Mouse (Mus musculus): ENCODE data around the gene 4930518I15Rik. TPM values are rescaled to one million over a fixed set of nuclear protein-coding genes. Genes with fewer than 3 reads are reported as not detected.
"Not testable (repeated sequence)": the region's sequence is repeated elsewhere in the genome, so short reads cannot be mapped to it uniquely, and the experiment has no call there.

The 4930518I15Rik gene
- polyA plus RNA-seq, 1 experiment from 2014 or later: 4.1 TPM

DNA sequence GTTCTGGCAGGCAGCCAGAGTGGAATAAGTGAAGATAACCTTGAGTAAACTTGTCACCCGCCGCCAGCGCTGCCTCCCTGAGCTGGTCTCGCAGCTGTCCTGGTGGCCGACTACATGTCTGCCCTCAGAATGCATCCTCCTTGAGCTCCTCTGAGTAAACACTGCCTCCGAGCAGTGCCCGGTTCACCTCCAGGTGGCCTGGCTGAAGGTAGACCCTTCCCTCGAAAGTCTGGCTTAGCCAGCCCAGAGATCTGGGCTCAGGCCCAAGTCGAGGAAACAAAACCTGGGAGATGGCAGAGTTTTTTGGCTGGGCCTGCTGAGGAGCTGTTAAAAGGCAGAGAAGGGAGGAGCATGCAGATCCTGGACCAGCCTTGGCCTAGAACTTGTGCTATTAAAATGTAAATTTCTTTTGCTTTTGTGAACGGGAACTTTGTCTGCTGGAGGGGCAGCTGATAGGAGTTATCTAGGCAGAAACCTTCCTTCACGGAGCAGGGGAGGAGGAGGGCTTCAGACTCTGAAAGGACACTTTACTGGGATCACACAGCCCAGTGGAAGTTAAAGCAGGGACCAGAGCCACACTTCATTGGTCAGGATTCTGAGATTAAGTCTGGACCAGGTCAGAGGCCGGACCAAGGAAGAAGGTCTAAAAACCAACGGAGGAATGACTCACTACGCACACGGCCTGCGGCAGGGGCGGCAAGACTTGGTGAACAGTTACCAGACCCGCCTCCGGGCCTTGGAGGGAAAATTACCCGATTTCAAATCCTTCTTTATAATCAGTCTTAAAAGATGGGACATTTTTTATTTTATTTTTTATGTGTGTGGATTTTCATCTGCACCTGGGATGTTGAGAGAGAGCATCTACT is 15.7 kb downstream of the 4930518I15Rik start:
- H3K9ac ChIP-seq: peak overlapping the region; percentile 95
- H3K9me3 ChIP-seq: no peaks in the 10 kb centered on the region
- peak overlapping the region; percentile 94 for H3K4me3 ChIP-seq
- no peaks in the 10 kb centered on the region for H3K27me3 ChIP-seq (replicated peaks)
- peak overlapping the region; percentile 97 for H3K27ac ChIP-seq (replicated peaks)
- H3K4me2 ChIP-seq: peak overlapping the region; percentile 81
- H3K36me3 ChIP-seq: peaks cover 36% of the 10 kb centered on the region
- no peak for ATAC-seq (ENCODE audit: extremely low read depth, insufficient number of reproducible peaks, low FRiP score, low TSS enrichment)
- WGBS: 5% methylated on average over 20 of the region's 20 CpGs
- peaks cover 63% of the 10 kb centered on the region for H3K4me1 ChIP-seq

DNA sequence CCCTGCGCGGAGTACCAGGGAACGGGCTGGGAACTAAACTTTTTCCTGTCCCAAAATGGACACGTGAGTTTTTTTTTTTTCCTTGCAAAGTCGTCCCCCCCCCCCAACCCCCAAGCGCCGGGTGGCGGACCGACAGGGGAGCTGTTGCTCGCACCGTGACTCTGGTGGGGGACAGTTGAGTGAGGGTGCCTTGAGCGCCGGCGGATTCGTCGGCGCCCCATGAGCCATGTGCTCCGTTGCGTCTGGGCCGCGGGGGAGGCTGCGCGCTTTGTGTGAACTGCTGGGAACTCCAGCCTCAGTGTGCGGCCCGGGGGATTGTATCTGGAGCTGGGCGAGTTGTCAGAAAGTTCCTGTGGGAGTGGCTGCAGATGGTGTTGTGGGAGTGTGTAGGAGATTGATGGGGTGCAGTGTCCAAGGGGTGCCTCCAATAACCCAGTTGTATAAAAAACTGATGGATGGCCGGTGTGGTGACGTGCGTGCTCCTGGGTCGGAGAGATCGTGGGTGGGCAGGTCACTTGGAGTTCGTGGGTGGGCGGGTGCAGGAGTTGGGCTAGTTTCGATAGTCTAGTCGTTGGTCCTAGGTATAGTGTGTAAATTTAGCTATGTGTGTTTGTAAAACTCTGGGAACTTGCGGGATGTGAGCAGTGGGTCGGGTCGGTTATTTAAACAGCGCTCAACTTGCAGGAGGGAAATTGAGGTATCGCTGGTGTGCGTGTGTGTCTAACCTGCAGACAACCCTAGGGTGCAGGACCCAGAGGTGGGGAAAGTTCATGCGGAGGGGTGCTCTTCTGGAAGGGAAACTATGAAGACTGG is 16.5 kb downstream of the 4930518I15Rik start:
- no peaks in the 10 kb centered on the region for H3K9me3 ChIP-seq
- H3K4me3 ChIP-seq: peak overlapping the region; percentile 94
- peak overlapping the region; percentile 97 for H3K27ac ChIP-seq (replicated peaks)
- peak overlapping the region; percentile 81 for H3K4me2 ChIP-seq
- peak overlapping the region; percentile 95 for H3K9ac ChIP-seq
- no peaks in the 10 kb centered on the region for H3K27me3 ChIP-seq (replicated peaks)
- H3K36me3 ChIP-seq: peaks cover 36% of the 10 kb centered on the region
- under 1% methylated on average over 42 of the region's 42 CpGs for WGBS
- no peak for ATAC-seq (ENCODE audit: extremely low read depth, insufficient number of reproducible peaks, low FRiP score, low TSS enrichment)
- H3K4me1 ChIP-seq: peaks cover 63% of the 10 kb centered on the region

DNA sequence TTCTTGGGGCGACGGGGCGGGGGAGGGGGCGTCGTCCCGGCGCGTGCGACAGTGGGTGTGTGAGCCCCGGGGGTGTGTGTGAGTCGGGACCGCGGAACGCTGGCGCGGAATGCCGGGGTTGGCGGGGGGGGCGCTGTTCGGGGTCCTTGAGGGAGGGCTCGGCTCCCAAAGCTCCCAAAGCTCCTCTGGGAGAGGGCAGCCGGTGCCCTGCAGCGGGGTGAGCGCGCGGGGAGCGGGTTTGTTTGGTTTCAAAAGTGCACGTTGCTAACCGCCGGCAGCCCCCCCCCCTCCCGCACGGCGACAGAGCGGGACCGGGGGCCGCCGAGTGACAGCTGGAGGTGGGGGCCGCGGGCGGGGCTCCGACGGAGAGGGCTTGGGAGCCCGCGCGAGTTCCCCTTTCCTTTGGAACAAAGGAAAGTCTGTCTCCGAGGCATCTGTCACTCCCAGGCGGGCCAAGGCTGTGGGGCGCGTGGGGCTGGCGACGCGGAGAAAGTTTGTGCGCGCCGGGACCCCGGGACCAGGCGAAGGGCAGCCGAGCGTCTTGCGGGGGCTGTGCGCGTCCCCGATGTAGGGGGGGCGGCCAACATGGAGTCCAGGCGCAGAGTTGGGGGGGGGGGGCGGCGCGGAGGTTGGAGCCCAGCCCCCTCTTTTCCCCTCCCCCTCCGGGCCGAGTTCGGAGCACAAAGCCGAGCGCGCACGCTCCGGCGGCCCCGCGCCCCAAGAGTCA is 17.3 kb downstream of the 4930518I15Rik start:
- WGBS: under 1% methylated on average over 78 of the region's 79 CpGs
- H3K4me3 ChIP-seq: peak overlapping the region; percentile 94
- peak overlapping the region; percentile 97 for H3K27ac ChIP-seq (replicated peaks)
- H3K27me3 ChIP-seq (replicated peaks): no peaks in the 10 kb centered on the region
- H3K36me3 ChIP-seq: peaks cover 36% of the 10 kb centered on the region
- H3K9ac ChIP-seq: peak overlapping the region; percentile 95
- H3K4me2 ChIP-seq: peak overlapping the region; percentile 81
- H3K9me3 ChIP-seq: no peaks in the 10 kb centered on the region
- ATAC-seq (ENCODE audit: extremely low read depth, insufficient number of reproducible peaks, low FRiP score, low TSS enrichment): peak; percentile 15
- peaks cover 58% of the 10 kb centered on the region for H3K4me1 ChIP-seq

DNA sequence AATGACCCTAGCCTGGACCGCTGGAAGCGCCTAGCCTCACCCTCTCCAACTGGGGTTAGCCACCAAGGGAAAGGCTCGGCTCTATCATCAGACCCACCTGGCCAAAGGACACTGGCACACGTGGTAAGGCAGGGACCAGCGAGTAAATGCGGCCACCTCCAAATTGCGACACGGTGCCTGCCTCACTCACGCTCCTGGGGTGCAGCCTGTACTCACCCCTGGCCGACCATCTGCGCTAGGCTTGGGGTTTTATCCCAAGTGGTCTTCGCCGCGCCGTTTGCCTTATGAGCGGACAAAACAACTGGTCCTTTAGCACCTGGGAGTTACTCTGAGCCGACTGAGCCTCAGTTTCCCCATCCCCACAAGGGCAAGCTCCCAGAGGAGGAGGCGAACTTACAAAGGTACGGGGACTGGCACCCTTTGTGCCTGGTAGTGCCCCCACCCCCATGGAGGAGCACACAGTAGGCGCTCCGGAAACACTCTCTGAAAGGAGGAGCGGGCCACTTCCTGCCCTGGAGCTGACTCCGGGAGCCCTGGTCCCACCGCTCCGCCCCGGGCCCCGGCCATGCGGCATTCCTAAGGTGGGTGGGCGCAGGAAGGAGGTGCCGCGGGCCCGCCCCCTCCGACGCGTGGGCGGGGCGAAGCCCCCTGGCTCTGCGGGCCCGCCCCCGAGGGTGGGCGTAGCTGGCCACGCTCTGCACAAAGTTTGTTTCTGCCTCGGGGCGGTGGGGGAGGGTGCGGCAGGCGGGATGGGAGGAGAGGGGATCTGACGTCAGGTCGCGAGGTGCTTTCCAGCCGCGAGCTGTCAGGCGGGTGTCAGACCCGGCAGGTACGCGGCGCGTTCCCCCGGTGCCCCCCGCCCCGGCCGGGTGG is 18.2 kb downstream of the 4930518I15Rik start, which contains the start of gene Tgif2:
TSS of gene Tgif2 (plus strand) at position 689 of the 873 bp plus-strand sequence.
- WGBS: 1% methylated on average over 61 of the region's 61 CpGs

DNA sequence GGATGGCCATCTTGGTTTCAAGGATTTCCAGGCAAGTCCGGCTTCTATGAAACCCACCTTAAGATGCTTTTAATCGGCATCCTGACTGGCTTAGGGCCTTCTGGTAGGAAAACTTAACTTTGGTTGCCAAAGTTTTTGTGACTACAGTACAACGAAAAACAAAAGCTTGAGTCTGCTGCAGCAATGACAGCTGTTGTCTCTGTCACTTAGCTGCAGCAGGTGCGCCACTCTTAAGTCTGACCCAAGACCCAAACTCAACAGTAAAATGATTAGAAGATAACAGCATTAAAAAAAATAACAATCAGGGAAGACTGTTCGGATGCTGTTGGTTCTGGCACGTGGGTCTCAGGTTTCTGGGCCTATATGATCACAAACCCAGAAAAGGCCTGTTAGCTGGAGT is 18.9 kb downstream of the 4930518I15Rik start:
- Histone ChIP-seq H3K9ac (peak overlapping the region; percentile 75), H3K27ac (replicated peaks) (peak overlapping the region; percentile 97), H3K4me1 (peaks cover 42% of the 10 kb centered on the region), H3K36me3 (peaks cover 39% of the 10 kb centered on the region), H3K4me3 (peak overlapping the region; percentile 94), H3K27me3 (replicated peaks) (no peaks in the 10 kb centered on the region), H3K4me2 (peak overlapping the region; percentile 81), H3K9me3 (no peaks in the 10 kb centered on the region)
- 61% methylated on average over 6 of the region's 6 CpGs for WGBS
- ATAC-seq (ENCODE audit: extremely low read depth, insufficient number of reproducible peaks, low FRiP score, low TSS enrichment): no peak

More for the DNA sequence above, 18.2 kb downstream of the 4930518I15Rik start, which contains the start of gene Tgif2:
- Histone ChIP-seq H3K27ac (replicated peaks) (peak within 1 kb of the TSS; percentile 97), H3K4me2 (peak within 1 kb of the TSS; percentile 81), H3K9me3 (no peaks in the 10 kb centered on the region), H3K4me1 (peaks cover 49% of the 10 kb centered on the region), H3K9ac (peak within 1 kb of the TSS; percentile 95), H3K4me3 (peak within 1 kb of the TSS; percentile 94), H3K36me3 (peaks cover 36% of the 10 kb centered on the region), H3K27me3 (replicated peaks) (no peaks in the 10 kb centered on the region)
- ATAC-seq (ENCODE audit: extremely low read depth, insufficient number of reproducible peaks, low FRiP score, low TSS enrichment): peak; percentile 79

DNA sequence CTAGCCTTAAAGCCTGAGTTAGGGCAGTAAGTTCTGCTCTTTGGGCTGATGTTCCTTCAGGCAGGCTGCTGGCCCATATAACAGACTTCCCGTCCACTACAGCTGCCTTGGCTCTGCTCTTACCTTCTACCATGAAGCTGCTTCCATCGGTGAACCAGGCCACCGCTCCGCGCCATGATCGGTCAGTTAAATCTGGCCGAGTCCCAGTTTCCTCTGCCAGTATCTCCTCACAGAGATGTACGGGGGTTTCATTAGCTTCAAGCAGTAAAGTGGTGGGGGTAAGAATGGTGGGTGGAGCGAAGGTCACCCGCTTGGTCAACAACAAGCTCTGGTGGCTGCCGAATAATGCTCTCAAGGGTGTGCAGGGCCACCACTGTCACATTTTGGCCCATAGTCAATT is 23.4 kb downstream of the 4930518I15Rik start:
- H3K27me3 ChIP-seq (replicated peaks): no peaks in the 10 kb centered on the region
- H3K4me2 ChIP-seq: no peak overlapping the region
- no peak overlapping the region for H3K4me3 ChIP-seq
- peaks cover 14% of the 10 kb centered on the region for H3K4me1 ChIP-seq
- peaks cover 34% of the 10 kb centered on the region for H3K9me3 ChIP-seq
- 96% methylated on average over 11 of the region's 11 CpGs for WGBS
- ATAC-seq (ENCODE audit: extremely low read depth, insufficient number of reproducible peaks, low FRiP score, low TSS enrichment): no peak
- H3K36me3 ChIP-seq: peaks cover 84% of the 10 kb centered on the region
- H3K27ac ChIP-seq (replicated peaks): no peak overlapping the region
- no peak overlapping the region for H3K9ac ChIP-seq

DNA sequence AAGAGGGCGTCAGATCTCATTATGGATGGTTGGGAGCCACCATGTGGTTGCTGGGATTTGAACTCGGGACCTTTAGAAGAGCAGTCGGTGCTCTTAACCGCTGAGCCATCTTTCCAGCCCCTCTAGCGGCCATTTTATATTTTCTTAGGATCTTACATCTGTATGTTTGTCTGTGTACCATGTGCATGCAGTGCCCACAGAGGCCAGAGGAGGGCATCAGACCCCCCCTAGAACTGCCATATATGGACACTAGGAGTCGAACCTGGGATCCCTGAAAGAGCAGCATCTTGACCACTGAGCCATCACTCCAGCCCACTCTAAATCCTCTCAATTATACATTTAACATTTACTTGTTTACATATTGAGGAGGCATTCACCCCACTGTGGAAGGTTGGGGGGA is 32.6 kb downstream of the 4930518I15Rik start:
- H3K27me3 ChIP-seq (replicated peaks); H3K9ac ChIP-seq; H3K4me2 ChIP-seq; H3K27ac ChIP-seq (replicated peaks); ATAC-seq (ENCODE audit: extremely low read depth, insufficient number of reproducible peaks, low FRiP score, low TSS enrichment); H3K4me1 ChIP-seq; H3K9me3 ChIP-seq; H3K4me3 ChIP-seq: not testable (repeated sequence)
- peaks cover 14% of the 10 kb centered on the region for H3K36me3 ChIP-seq
- 86% methylated on average over 6 of the region's 6 CpGs for WGBS

DNA sequence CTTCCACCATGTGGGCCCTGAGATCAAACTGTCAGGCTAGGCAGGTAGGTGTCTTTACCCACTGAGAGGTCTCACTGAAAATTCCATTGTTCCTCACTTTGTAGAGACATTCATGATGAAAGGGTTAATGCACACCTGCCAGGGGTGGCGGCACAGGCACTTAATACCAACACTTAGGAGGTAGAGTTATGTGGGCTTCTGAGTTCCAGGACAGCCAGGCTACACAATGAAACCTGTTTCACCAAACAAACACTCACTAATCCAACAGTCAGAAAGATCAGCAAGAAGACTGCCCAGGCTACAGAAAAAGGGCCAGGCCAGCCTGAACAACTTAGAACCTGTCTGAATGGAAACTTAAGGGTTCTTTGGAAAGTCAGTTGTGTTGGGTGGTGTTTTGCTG is 41.6 kb downstream of the 4930518I15Rik start:
- Histone ChIP-seq H3K4me3 (no peak overlapping the region), H3K4me2 (no peak overlapping the region), H3K4me1 (peaks cover 19% of the 10 kb centered on the region), H3K9me3 (no peaks in the 10 kb centered on the region), H3K27me3 (replicated peaks) (no peaks in the 10 kb centered on the region), H3K36me3 (no peaks in the 10 kb centered on the region), H3K27ac (replicated peaks) (no peak overlapping the region), H3K9ac (no peak overlapping the region)
- ATAC-seq (ENCODE audit: extremely low read depth, insufficient number of reproducible peaks, low FRiP score, low TSS enrichment): no peak
- 66% methylated on average over 1 of the region's 1 CpGs for WGBS

DNA sequence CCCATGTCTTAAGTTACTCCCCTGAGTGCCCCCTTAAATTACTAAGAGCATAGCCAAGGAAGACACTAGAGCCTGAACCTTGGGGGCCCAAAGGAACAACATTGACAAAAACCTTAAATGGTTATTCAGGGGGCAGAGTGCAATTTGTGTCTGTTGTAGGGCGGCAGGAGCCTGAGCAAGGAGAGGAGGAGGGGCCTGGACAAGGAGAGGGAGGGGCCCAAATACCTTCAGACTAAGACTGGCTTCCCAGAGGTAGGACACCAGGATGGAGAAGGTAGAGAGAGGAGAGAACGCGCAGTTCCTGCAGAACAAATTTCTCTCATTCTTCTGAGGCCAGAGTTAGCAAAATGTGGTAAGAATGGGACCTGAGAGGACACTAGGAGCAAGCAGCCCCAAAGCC is 42.3 kb downstream of the 4930518I15Rik start:
- peaks cover 19% of the 10 kb centered on the region for H3K4me1 ChIP-seq
- 65% methylated on average over 3 of the region's 3 CpGs for WGBS
- no peak overlapping the region for H3K4me2 ChIP-seq
- H3K27ac ChIP-seq (replicated peaks): peak overlapping the region; percentile 70; the same call in 1 of the 2 replicates
- H3K9ac ChIP-seq: no peak overlapping the region
- no peaks in the 10 kb centered on the region for H3K36me3 ChIP-seq
- H3K27me3 ChIP-seq (replicated peaks): no peaks in the 10 kb centered on the region
- H3K4me3 ChIP-seq: no peak overlapping the region
- ATAC-seq (ENCODE audit: extremely low read depth, insufficient number of reproducible peaks, low FRiP score, low TSS enrichment): no peak
- H3K9me3 ChIP-seq: no peaks in the 10 kb centered on the region

DNA sequence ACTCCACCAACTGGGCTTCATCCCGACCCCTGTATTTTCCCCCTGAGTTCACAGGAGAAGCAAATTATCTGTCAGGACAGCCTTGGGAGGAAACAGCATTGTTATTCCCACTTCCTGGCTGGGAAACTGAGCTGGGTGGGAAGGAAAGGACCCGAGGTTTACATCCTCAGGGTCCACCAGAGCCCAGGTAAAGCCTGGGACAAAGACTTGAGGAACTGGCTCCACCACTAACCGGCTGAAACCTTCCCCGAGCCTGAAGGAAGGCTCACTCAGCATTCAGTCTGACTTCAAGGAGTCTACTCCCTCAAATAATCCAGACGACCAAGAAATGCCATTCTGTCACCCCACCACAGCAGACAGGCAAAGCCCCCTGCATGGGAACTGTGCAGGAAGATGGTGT is 42.9 kb downstream of the 4930518I15Rik start:
- H3K36me3 ChIP-seq: no peaks in the 10 kb centered on the region
- no peak for ATAC-seq (ENCODE audit: extremely low read depth, insufficient number of reproducible peaks, low FRiP score, low TSS enrichment)
- no peaks in the 10 kb centered on the region for H3K27me3 ChIP-seq (replicated peaks)
- peaks cover 19% of the 10 kb centered on the region for H3K4me1 ChIP-seq
- H3K27ac ChIP-seq (replicated peaks): peak overlapping the region; percentile 70
- 0 out of 2 replicates have a peak overlapping the region, but pooled peaks have one; percentile 17 for H3K9ac ChIP-seq
- H3K9me3 ChIP-seq: no peaks in the 10 kb centered on the region
- WGBS: 27% methylated on average over 5 of the region's 5 CpGs
- no peak overlapping the region for H3K4me3 ChIP-seq
- no peak overlapping the region for H3K4me2 ChIP-seq

Data from heart, embryonic 13.5 days (tissue).